Mouse (Mus musculus) CD4-positive naive resting alpha-beta T cell, adult 57 days (primary cell): ENCODE data around the gene Slc18b1. TPM values are rescaled to one million over a fixed set of nuclear protein-coding genes. Genes with fewer than 3 reads are reported as not detected.

Experiments used
- total RNA-seq: library from RNA; stranded (reverse); gene quantifications from one replicate; pipeline ENCODE4 v1.2.4, GENCODE M21; 2023

The Slc18b1 gene
- not detected for total RNA-seq

DNA sequence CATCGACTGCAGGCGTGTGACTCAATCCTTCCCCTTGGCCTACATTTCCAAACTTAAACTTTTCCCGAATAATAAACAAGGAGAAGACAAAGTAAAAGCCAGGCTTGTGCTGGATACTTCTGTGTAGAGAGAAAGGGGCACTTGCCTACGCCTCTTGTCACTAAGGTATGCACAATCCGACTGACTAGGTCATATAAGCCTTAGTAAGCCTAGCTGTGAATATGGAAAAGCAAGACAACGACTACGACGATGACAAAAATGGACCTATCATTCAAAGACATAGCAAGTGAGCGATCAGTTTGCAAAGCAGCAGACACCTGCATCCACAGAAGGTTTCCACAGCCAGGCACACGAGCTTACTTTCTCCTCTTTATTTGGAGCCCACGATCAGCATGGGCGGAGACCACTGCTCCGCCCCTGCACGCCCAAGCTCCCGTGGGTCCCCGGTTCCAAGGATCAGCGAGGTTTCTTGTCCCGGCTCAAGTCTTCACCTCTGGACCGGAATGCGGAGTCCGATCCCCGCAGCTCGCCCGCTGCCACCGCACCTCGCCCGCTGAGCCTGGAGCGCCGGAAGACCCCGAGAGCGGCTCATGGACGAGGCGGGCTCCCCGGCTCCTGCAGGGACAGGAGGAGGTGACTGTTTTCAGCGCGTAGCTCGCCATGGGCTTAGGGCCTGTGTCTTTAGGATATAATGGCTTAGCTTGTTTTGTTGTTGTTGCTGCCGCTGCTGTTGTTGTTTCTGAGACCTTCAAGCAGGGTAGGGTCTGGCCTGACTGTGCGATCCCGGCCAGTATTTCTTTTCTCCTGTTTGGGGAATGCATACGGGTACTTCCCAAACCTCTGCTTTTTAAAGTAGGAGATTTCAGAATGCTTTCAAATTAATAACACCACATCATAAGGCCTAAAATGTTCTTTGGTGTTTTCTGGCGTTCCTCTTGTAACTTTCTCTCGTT is at the start of gene Slc18b1:
Slc18b1 (plus strand) TSS at position 436 of the 953 bp plus-strand sequence.

DNA sequence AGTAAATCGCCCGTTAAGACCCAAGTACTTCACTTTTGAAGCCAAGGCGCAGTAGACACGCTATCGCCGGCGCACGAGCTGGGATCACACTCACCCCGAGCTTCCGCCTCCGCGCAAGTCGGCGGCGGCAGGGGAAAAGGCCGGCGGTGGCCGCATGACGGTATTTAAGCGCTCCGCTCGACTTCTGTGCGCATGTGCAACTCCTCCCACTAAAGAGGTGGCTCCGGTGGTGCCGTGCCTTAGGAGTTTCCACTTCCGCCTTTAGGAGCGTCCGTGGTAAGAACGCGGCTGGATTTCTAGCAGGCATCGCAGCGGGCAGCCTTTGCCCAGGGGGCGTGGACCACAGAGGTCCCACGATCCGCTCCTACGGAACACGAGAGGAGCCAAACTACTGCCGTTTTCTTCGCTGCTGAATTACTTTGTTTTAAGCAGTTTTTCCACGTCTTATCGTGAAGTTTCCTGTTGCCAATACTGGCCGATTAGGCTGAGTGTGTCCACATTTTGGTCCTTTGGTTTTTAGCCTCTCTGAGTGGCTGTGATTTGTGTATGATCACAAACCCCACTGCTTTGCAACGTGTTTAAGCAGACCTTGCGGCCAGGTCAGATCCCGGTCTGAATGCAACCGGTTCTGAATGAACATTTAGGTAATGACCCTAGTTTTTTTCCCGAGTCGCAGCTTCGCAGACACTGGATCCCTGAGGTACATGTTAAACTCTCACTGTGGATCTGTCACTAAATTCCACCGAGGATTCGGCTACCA is 9.5 kb upstream of the Slc18b1 start, which contains the start of gene Rps12:
Rps12 (minus strand) TSS at position 214 of the 760 bp plus-strand sequence.

GRCm38 (mm10) chr10:23851228-23851912 is 54.6 kb downstream of the Slc18b1 start, which contains the start of gene Vnn3:
Gene Vnn3 (plus strand): TSS chr10:23851462.

Other genes with a start within 250 kb of the Slc18b1 start
- 889 TPM for gene Rps12, start 9.7 kb upstream of the Slc18b1 start, total RNA-seq
- 0.53 TPM for gene Vnn3, start 54.5 kb downstream of the Slc18b1 start, total RNA-seq
- not detected for gene Vnn1, start 97.7 kb downstream of the Slc18b1 start, total RNA-seq
- gene Taar1, start 123.4 kb downstream of the Slc18b1 start, total RNA-seq: not detected
- not detected for gene Taar2, start 141.6 kb downstream of the Slc18b1 start, total RNA-seq
- gene Taar3, start 152.6 kb downstream of the Slc18b1 start, total RNA-seq: not detected
- not detected for gene Taar4, start 163.5 kb downstream of the Slc18b1 start, total RNA-seq
- not detected for gene Taar5, start 173.7 kb downstream of the Slc18b1 start, total RNA-seq
- gene Taar6, start 188.7 kb downstream of the Slc18b1 start, total RNA-seq: not detected
- gene Taar7a, start 196.5 kb downstream of the Slc18b1 start, total RNA-seq: not detected
- not detected for gene Taar7b, start 203.0 kb downstream of the Slc18b1 start, total RNA-seq
- not detected for gene Taar7d, start 230.2 kb downstream of the Slc18b1 start, total RNA-seq
- gene Taar7e, start 240.6 kb downstream of the Slc18b1 start, total RNA-seq: not detected